Comparison of ENCODE assay signal across 8 mouse cellular contexts in the genomic region with DNA sequence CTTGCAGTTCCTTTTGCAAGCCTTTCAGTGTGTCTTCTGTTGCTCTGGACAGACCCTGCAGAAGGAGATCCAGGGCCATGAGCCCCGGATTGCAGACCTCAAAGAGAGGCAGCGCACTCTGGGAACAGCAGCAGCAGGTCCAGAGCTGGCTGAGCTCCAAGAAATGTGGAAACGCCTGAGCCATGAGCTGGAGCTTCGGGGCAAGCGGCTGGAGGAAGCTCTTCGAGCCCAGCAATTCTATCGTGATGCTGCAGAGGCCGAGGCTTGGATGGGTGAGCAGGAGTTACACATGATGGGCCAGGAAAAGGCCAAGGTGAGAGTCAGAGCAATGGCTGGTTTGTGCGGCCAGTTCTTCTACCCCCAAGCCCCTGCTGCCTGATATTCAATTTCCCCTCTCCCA. TPM values are rescaled to one million over a fixed set of nuclear protein-coding genes. Genes with fewer than 3 reads are reported as not detected.
DNase-seq lines count a peak whose midpoint lies in the region; TF ChIP-seq lines count a peak whose summit lies in the region.
"Had no signal": no experiment of that assay in that cellular context is flagged by ENCODE, and none has a peak within 500 bp of the region (broad histone marks: within the 10 kb centered on the region; RNA-seq: fewer than 3 reads in every experiment).

No protein-coding gene starts in this region.

- H3K4me1 ChIP-seq in kidney, adult 2 months (ENCODE audit: control insufficient read depth, insufficient read depth, low read length) = no peaks in the 10 kb centered on the region
- H3K4me1 ChIP-seq: liver, embryonic 13.5 days had no signal

- DNase-seq in kidney, adult 2 months = peak; percentile 29
- no peak for DNase-seq in kidney, adult 9 months
- DNase-seq in ovary, postnatal 14 days (ENCODE audit: low spot score) = peak; percentile 27
- no peak for DNase-seq in ovary, postnatal 36 days (ENCODE audit: low spot score)
- peak; percentile 73 for DNase-seq in brain, adult 2 months (ENCODE audit: low read depth, low spot score)
- DNase-seq in lung, postnatal 14 days = peak; percentile 31
- DNase-seq in spleen, adult 18-20 months = no peak
- DNase-seq: liver, embryonic 13.5 days had no signal

- no peaks in the 10 kb centered on the region for H3K36me3 ChIP-seq in kidney, adult 2 months (ENCODE audit: control insufficient read depth, insufficient read depth, low read length)
- H3K36me3 ChIP-seq: liver, embryonic 13.5 days had no signal

- no peak for TF ChIP-seq POLR2A in kidney, adult 2 months (IDR thresholded peaks at IDR 0.05; ENCODE audit: low read depth, low read length)

- TF ChIP-seq CTCF in kidney, adult 2 months (conservative IDR thresholded peaks at IDR 0.05; ENCODE audit: insufficient read depth, insufficient read length, low read depth, low read length) = no peak

- no peaks in the 10 kb centered on the region for H3K27me3 ChIP-seq in kidney, adult 2 months (replicated peaks; ENCODE audit: control insufficient read depth, insufficient read depth, low read length)
- H3K27me3 ChIP-seq: liver, embryonic 13.5 days had no signal

- H3K4me3 ChIP-seq in kidney, adult 2 months (ENCODE audit: insufficient read depth, low read depth, low read length) = no peak overlapping the region
- H3K4me3 ChIP-seq: liver, embryonic 13.5 days had no signal

- 32% methylated on average over 9 of the region's 9 CpGs for WGBS in kidney, adult 2 months

- H3K27ac ChIP-seq in kidney, adult 2 months (ENCODE audit: insufficient read depth, low read depth, low read length) = no peak overlapping the region
- H3K27ac ChIP-seq: liver, embryonic 13.5 days had no signal

RNA-seq across cellular contexts. Expression of gene Rbm4b, which starts 11.2 kb away (rescaled TPM):
- polyA plus RNA-seq in kidney, adult 2 months (2012; rRNA removed) = 12.8 TPM in 2 replicates

RNA-seq across cellular contexts. Expression of gene Sptbn2, which starts 34.1 kb away (rescaled TPM):
- 11.0 and 12.0 TPM in 2 replicates for polyA plus RNA-seq in kidney, adult 2 months (2012; rRNA removed)

RNA-seq across cellular contexts. Expression of gene Gm960, which starts 46.6 kb away (rescaled TPM):
- polyA plus RNA-seq in kidney, adult 2 months (2012; rRNA removed) = 1.1 TPM in 2 replicates
- polyA plus RNA-seq: liver, embryonic 13.5 days had no signal

RNA-seq across cellular contexts. Expression of gene Rbm4, which starts 48.6 kb away (rescaled TPM):
- polyA plus RNA-seq in kidney, adult 2 months (2012; rRNA removed) = 44.6 and 47.5 TPM in 2 replicates

Comparison
In these comparisons a context has a peak if more than half of its experiments do, and no peak if none do; other contexts are left out.
1. DNase-seq: peak in kidney, adult 2 months (single experiment), ovary, postnatal 14 days (single experiment), brain, adult 2 months (single experiment) and lung, postnatal 14 days (single experiment); none in kidney, adult 9 months (single experiment), ovary, postnatal 36 days (single experiment) and spleen, adult 18-20 months (0 of 2).